14 mouse cellular contexts compared by ENCODE assay signal in the genomic region with DNA sequence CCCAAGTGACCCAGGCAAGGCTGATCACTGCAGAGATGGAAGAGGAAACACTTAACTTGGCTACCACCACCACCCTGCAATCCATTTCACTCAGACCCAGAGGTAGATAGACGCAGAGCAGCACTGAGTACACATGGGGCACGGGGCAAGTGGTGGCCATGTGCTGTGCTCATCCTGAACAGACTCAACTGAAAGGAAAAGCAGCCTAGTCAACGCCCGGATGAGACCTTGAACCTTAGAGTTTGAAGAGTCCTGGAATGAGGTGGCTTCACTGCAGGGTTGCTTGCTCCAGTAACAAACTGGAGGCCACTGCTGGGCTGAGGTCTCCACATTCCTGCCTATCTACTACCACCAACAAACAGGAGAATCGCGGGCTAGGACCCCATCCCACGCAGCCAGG. TPM values are rescaled to one million over a fixed set of nuclear protein-coding genes. Genes with fewer than 3 reads are reported as not detected.
A peak's percentile ranks its signal among the peaks of the same experiment; 100 is the strongest.
DNase-seq lines count a peak whose midpoint lies in the region; ATAC-seq and TF ChIP-seq lines count a peak whose summit lies in the region.
"Had no signal": no experiment of that assay in that cellular context is flagged by ENCODE, and none has a peak within 500 bp of the region (broad histone marks: within the 10 kb centered on the region; RNA-seq: fewer than 3 reads in every experiment).

No protein-coding gene starts in this region.

- H3K36me3 ChIP-seq in embryonic facial prominence, embryonic 14.5 days (ENCODE audit: control insufficient read depth, insufficient read depth, low read length), result no peaks in the 10 kb centered on the region
- H3K36me3 ChIP-seq in embryonic facial prominence, embryonic 10.5 days (replicated peaks), result peaks cover 10% of the 10 kb centered on the region
- H3K36me3 ChIP-seq in kidney, adult 2 months (ENCODE audit: control insufficient read depth, insufficient read depth, low read length), result no peaks in the 10 kb centered on the region
- H3K36me3 ChIP-seq in spleen, adult 2 months (ENCODE audit: control insufficient read depth, insufficient read depth, low read length), result no peaks in the 10 kb centered on the region
- H3K36me3 ChIP-seq in stomach, postnatal 0 days (ENCODE audit: control insufficient read depth, insufficient read depth, low read length), result no peaks in the 10 kb centered on the region
- H3K36me3 ChIP-seq: midbrain, embryonic 13.5 days had no signal

- no peak for DNase-seq in embryonic facial prominence, embryonic 14.5 days (ENCODE audit: low spot score)
- no peak for DNase-seq in embryonic facial prominence, embryonic 10.5 days (ENCODE audit: low spot score)
- DNase-seq in kidney, adult 2 months, result no peak
- no peak for DNase-seq in kidney, postnatal 25 days
- no peak for DNase-seq in spleen, adult 2 months (ENCODE audit: low read depth in 1 of 2, low spot score in 2 of 2)
- DNase-seq in spleen, postnatal 36 days (ENCODE audit: low spot score in 2 of 2), result no peak
- no peak for DNase-seq in stomach, postnatal 0 days (ENCODE audit: low spot score)
- DNase-seq: cerebellum, adult 9-11 months; thymus, postnatal 14 days had no signal

- H3K4me3 ChIP-seq in embryonic facial prominence, embryonic 14.5 days (ENCODE audit: low read depth, low read length), result no peak overlapping the region
- no peak overlapping the region for H3K4me3 ChIP-seq in embryonic facial prominence, embryonic 10.5 days
- no peak overlapping the region for H3K4me3 ChIP-seq in kidney, adult 2 months (ENCODE audit: insufficient read depth, low read depth, low read length)
- no peak overlapping the region for H3K4me3 ChIP-seq in spleen, adult 2 months (ENCODE audit: extremely low read depth, insufficient read depth, insufficient read length)
- H3K4me3 ChIP-seq in stomach, postnatal 0 days (ENCODE audit: low read depth, low read length), result no peak overlapping the region
- H3K4me3 ChIP-seq: midbrain, embryonic 13.5 days had no signal

- WGBS in embryonic facial prominence, embryonic 14.5 days, result 86% methylated on average over 7 of the region's 7 CpGs
- 94% methylated on average over 7 of the region's 7 CpGs for WGBS in embryonic facial prominence, embryonic 10.5 days
- WGBS in kidney, adult 2 months, result 58% methylated on average over 7 of the region's 7 CpGs
- WGBS in spleen, adult 2 months, result 86% methylated on average over 7 of the region's 7 CpGs
- 81% methylated on average over 7 of the region's 7 CpGs for WGBS in stomach, postnatal 0 days

- no peaks in the 10 kb centered on the region for H3K27me3 ChIP-seq in embryonic facial prominence, embryonic 14.5 days (replicated peaks; ENCODE audit: control insufficient read depth, insufficient read depth, low read length)
- no peaks in the 10 kb centered on the region for H3K27me3 ChIP-seq in embryonic facial prominence, embryonic 10.5 days (replicated peaks; ENCODE audit: low read depth, poor library complexity, severe bottlenecking)
- no peaks in the 10 kb centered on the region for H3K27me3 ChIP-seq in kidney, adult 2 months (replicated peaks; ENCODE audit: control insufficient read depth, insufficient read depth, low read length)
- H3K27me3 ChIP-seq in spleen, adult 2 months (ENCODE audit: control insufficient read depth, insufficient read depth, low read length), result no peaks in the 10 kb centered on the region
- no peaks in the 10 kb centered on the region for H3K27me3 ChIP-seq in stomach, postnatal 0 days (ENCODE audit: control insufficient read depth, insufficient read depth, low read length)
- H3K27me3 ChIP-seq: midbrain, embryonic 13.5 days had no signal

- ATAC-seq in embryonic facial prominence, embryonic 14.5 days (ENCODE audit: low read depth), result no peak
- 0 out of 2 replicates have a peak, but pooled peaks have one; percentile 21 for ATAC-seq in stomach, postnatal 0 days (ENCODE audit: low FRiP score, low TSS enrichment)
- no peak for ATAC-seq in cerebellum, adult (ENCODE audit: insufficient number of reproducible peaks, low FRiP score, low TSS enrichment)
- ATAC-seq: forebrain, embryonic 14.5 days; midbrain, embryonic 13.5 days had no signal

- H3K4me1 ChIP-seq in embryonic facial prominence, embryonic 14.5 days (ENCODE audit: control insufficient read depth, insufficient read depth, low read length), result peaks cover 49% of the 10 kb centered on the region
- H3K4me1 ChIP-seq in embryonic facial prominence, embryonic 10.5 days, result peaks cover 78% of the 10 kb centered on the region
- H3K4me1 ChIP-seq in kidney, adult 2 months (ENCODE audit: control insufficient read depth, insufficient read depth, low read length), result peaks cover 77% of the 10 kb centered on the region
- peaks cover 35% of the 10 kb centered on the region; the same call in 1 of the 2 replicates for H3K4me1 ChIP-seq in spleen, adult 2 months (ENCODE audit: control insufficient read depth, insufficient read depth, insufficient read length)
- peaks cover 17% of the 10 kb centered on the region for H3K4me1 ChIP-seq in stomach, postnatal 0 days (replicated peaks; ENCODE audit: control insufficient read depth, insufficient read depth)

- peak overlapping the region; percentile 44 for H3K27ac ChIP-seq in embryonic facial prominence, embryonic 14.5 days (replicated peaks; ENCODE audit: low read depth, low read length)
- no peak overlapping the region for H3K27ac ChIP-seq in embryonic facial prominence, embryonic 10.5 days (replicated peaks)
- H3K27ac ChIP-seq in kidney, adult 2 months (ENCODE audit: insufficient read depth, low read depth, low read length), result 0 out of 2 replicates have a peak overlapping the region, but pooled peaks have one; percentile 15
- H3K27ac ChIP-seq in spleen, adult 2 months (ENCODE audit: insufficient read depth, low read length), result peak overlapping the region; percentile 58
- peak overlapping the region; percentile 40; the same call in 1 of the 2 replicates for H3K27ac ChIP-seq in stomach, postnatal 0 days (replicated peaks)
- H3K27ac ChIP-seq: liver, embryonic 14.5 days; midbrain, embryonic 13.5 days had no signal

- H3K9me3 ChIP-seq in embryonic facial prominence, embryonic 14.5 days (ENCODE audit: control insufficient read depth, low read length), result no peaks in the 10 kb centered on the region
- no peaks in the 10 kb centered on the region for H3K9me3 ChIP-seq in embryonic facial prominence, embryonic 10.5 days
- no peaks in the 10 kb centered on the region for H3K9me3 ChIP-seq in stomach, postnatal 0 days (ENCODE audit: control insufficient read depth, low read length)
- H3K9me3 ChIP-seq: G1E; midbrain, embryonic 13.5 days had no signal

- no peak overlapping the region for H3K4me2 ChIP-seq in embryonic facial prominence, embryonic 14.5 days (ENCODE audit: low read depth, low read length)
- H3K4me2 ChIP-seq in stomach, postnatal 0 days (replicated peaks; ENCODE audit: low read depth), result no peak overlapping the region
- H3K4me2 ChIP-seq: midbrain, embryonic 13.5 days had no signal

- TF ChIP-seq EP300 in stomach, postnatal 0 days (optimal IDR thresholded peaks at IDR 0.05), result no peak

- no peak for TF ChIP-seq CTCF in kidney, adult 2 months (conservative IDR thresholded peaks at IDR 0.05; ENCODE audit: insufficient read depth, insufficient read length, low read depth, low read length)
- no peak for TF ChIP-seq CTCF in spleen, adult 2 months (IDR thresholded peaks at IDR 0.05; ENCODE audit: extremely low read depth, insufficient read depth, insufficient read length, insufficient replicate concordance)
- no peak for TF ChIP-seq CTCF in stomach, postnatal 0 days (IDR thresholded peaks at IDR 0.05; ENCODE audit: low read depth)

- no peak for TF ChIP-seq POLR2A in kidney, adult 2 months (IDR thresholded peaks at IDR 0.05; ENCODE audit: low read depth, low read length)
- no peak for TF ChIP-seq POLR2A in spleen, adult 2 months (IDR thresholded peaks at IDR 0.05; ENCODE audit: low read depth, low read length)

- no peak overlapping the region for H3K9ac ChIP-seq in embryonic facial prominence, embryonic 14.5 days (ENCODE audit: low read depth, low read length)
- no peak overlapping the region for H3K9ac ChIP-seq in stomach, postnatal 0 days (ENCODE audit: low read length)
- H3K9ac ChIP-seq: liver, embryonic 14.5 days; midbrain, embryonic 13.5 days had no signal

RNA-seq across cellular contexts. Expression of a gene that starts 20.6 kb away (rescaled TPM):
- 34.1 and 34.9 TPM in 2 replicates for polyA plus RNA-seq in embryonic facial prominence, embryonic 14.5 days (2014; fragmentation: Nextera tagmentation; extraction: Ambion mirVana)
- 8.5 and 10.7 TPM in 2 replicates for polyA plus RNA-seq in embryonic facial prominence, embryonic 10.5 days (2016; fragmentation: Nextera tagmentation; extraction: Ambion mirVana)
- polyA plus RNA-seq in kidney, adult 2 months (2012; rRNA removed), result 40.4 and 43.9 TPM in 2 replicates
- 32.2 and 40.6 TPM in 2 replicates for polyA plus RNA-seq in spleen, adult 2 months (2012; rRNA removed)
- polyA plus RNA-seq in stomach, postnatal 0 days (2015; fragmentation: Nextera tagmentation; extraction: Ambion mirVana), result 9.7 and 10.8 TPM in 2 replicates

RNA-seq across cellular contexts. Expression of a gene that starts 47.8 kb away (rescaled TPM):
- polyA plus RNA-seq in embryonic facial prominence, embryonic 14.5 days (2014; fragmentation: Nextera tagmentation; extraction: Ambion mirVana), result 66.1 and 68.5 TPM in 2 replicates
- 99.6 and 100 TPM in 2 replicates for polyA plus RNA-seq in embryonic facial prominence, embryonic 10.5 days (2016; fragmentation: Nextera tagmentation; extraction: Ambion mirVana)
- polyA plus RNA-seq in kidney, adult 2 months (2012; rRNA removed), result 68.9 and 75.5 TPM in 2 replicates
- 43.2 and 64.8 TPM in 2 replicates for polyA plus RNA-seq in spleen, adult 2 months (2012; rRNA removed)
- 43.5 and 46.3 TPM in 2 replicates for polyA plus RNA-seq in stomach, postnatal 0 days (2015; fragmentation: Nextera tagmentation; extraction: Ambion mirVana)
